Mouse (Mus musculus): ENCODE measurements around the gene Olr1.

- no peak for TF ChIP-seq CTCF (conservative IDR thresholded peaks at IDR 0.05; ENCODE audit: insufficient read depth, insufficient read length, low read depth, low read length)
- TF ChIP-seq POLR2A (IDR thresholded peaks at IDR 0.05; ENCODE audit: low read depth, low read length): no peak
Measured at GRCm38 (mm10) chr6:129497345-129498218, 9.4 kb downstream of the Olr1 start.

All from kidney, adult 2 months (tissue).